Mouse (Mus musculus): ENCODE data around the gene Spats1.

GRCm38 (mm10) chr17:45417387-45417786 is 57.8 kb downstream of the Spats1 start:
- TF ChIP-seq CTCF (IDR thresholded peaks at IDR 0.05; ENCODE audit: low read depth, low read length), result no peak
- no peak for TF ChIP-seq EP300 (IDR thresholded peaks at IDR 0.05; ENCODE audit: insufficient read depth, low read depth, low read length)

Data from ES-Bruce4 (cell line).